Mouse (Mus musculus) T-helper 17 cell (primary cell): ENCODE measurements at regions not wholly inside any gene's neighbourhood (a gene's known extent, or its start where the extent isn't known, plus 50 kb on each side); places are given as distances from the start of the nearest gene placed in this dataset.

ENCODE experiments used
- in situ Hi-C, 2 experiments: fragments of 300-600 bp; cut with MboI, MseI; formaldehyde crosslinking; loops; 1 replicate in 1 of 2; 2 replicates in 1 of 2; pipeline ENCODE4 v1.15.1; 2025; ENCODE audit warnings: high pct_unique_total_duplicates in 2 of 2

GRCm38 (mm10) chr15:71358189-71358790 is 2476.1 kb upstream of the Gm6569 start:
- in situ Hi-C loops = loop anchor here in 1 of 2 experiments (10.0 kb wide), 1 partner anchor 723 kb away; no protein-coding TSS in a partner anchor

GRCm38 (mm10) chr15:71375775-71376174 is 2458.6 kb upstream of the Gm6569 start:
- in situ Hi-C loops = no loop called here
